Mouse (Mus musculus) spleen, adult 2 months (tissue): ENCODE measurements around the gene Det1.

Experiments used
- CTCF ChIP-seq: fragments of 200-500 bp; IDR thresholded peaks from 2 replicates; pipeline ENCODE4 v1.5.1; 2011; ENCODE audit warnings: mild to moderate bottlenecking, inconsistent platforms; ENCODE audit not compliant: insufficient read depth, insufficient read length, insufficient replicate concordance; ENCODE audit errors: extremely low read depth
- POLR2A ChIP-seq: fragments of 200-500 bp; IDR thresholded peaks from 2 replicates; pipeline ENCODE4 v1.6.1; 2011; ENCODE audit warnings: low read depth, low read length, inconsistent platforms

DNA sequence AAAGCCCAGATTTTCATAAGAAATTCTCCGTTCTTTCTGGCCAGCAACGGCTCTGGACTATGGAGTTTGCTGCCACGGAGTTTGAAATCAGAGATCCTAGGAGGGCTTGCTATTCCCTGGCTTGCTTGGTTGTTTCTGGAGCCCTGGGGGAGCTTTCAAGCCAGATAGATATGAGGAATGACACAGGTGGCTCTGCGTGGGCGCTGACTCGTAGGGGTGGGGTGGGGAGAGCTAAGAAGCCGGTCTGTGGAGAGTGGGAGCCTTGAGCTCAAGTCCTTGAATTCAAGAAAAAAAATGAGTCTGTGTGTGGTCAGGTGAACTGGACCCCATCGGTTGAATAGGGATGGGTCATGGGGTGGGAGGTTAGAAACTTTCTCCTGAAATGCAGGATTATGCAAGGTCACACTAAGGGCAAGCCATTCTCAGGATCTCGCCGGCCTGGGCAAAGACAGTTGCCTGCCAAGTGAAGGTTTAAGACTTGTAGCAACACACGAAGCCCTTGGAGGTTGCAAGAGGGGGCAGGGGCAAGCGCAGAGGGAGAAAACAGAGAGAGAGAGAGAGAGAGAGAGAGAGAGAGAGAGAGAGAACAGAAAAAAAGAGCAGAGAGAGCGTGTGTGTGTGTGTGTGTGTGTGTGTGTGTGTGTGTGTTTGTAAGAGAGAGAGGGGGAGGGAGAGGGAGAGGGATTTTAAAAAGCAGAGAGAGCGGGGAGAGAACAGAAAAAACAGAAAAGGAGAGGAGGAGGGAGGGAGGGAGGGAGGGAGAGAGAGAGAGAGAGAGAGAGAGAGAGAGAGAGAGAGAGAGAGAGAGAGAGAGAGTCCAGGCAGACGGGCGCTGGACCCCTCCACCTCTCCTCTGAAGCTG, 34.8 kb upstream of the Det1 start:
- TF ChIP-seq CTCF, result no peak
- no peak for TF ChIP-seq POLR2A
